Mouse (Mus musculus): ENCODE measurements around the gene Rgs9. TPM values are rescaled to one million over a fixed set of nuclear protein-coding genes. Genes with fewer than 3 reads are reported as not detected.

The Rgs9 gene
- polyA plus RNA-seq (2012; ENCODE audit: low replicate concordance), result 0.07 and 0.23 TPM in 2 replicates

DNA sequence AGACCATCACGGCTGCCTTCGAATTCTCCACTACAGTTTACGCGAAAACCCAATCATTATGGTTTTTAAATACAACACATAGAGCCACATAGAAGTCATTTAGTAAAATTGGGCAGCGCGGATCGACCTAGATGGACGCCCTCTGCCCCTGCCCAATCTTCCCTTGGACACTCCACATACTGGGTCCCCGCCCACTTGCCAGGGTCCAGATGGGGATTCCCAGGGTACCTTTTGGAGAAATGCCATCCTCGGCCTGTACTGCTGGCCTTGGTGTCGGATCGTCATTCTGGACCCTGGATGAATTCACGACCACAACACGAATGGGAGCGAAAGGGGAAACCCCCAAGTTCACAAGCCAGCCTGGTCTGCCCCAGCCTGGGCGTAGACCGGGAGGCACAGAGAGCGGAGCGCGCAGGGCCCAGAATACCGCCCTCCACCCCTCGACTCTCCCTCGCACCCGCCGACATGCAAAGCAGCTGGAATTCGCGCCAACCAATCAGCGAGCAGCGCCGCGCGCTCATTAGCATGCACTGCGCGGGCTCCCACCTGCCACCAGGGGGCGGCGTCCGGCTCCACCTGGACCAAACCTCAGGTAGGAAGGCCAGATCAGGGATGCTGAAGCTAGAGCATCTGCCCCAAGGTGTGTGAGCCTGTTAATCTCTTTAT is at the start of gene Rgs9:
Rgs9 (minus strand) TSS at position 420 of the 666 bp plus-strand sequence.

Other genes with a start within 250 kb of the Rgs9 start
- gene E030025P04Rik, start 153.8 kb downstream of the Rgs9 start, polyA plus RNA-seq (2012; ENCODE audit: low replicate concordance), result not detected in 2 replicates
- gene Gna13, start 64.7 kb upstream of the Rgs9 start, polyA plus RNA-seq (2012; ENCODE audit: low replicate concordance), result 26.4 and 84.3 TPM in 2 replicates
- gene 9930022D16Rik, start 115.8 kb upstream of the Rgs9 start, polyA plus RNA-seq (2012; ENCODE audit: low replicate concordance), result not detected in 2 replicates
- 2.4 and 6.7 TPM in 2 replicates for gene Amz2, start 127.8 kb upstream of the Rgs9 start, polyA plus RNA-seq (2012; ENCODE audit: low replicate concordance)
- gene Arsg, start 175.2 kb upstream of the Rgs9 start, polyA plus RNA-seq (2012; ENCODE audit: low replicate concordance), result 0.60 and 2.1 TPM in 2 replicates
- 90.7 and 104 TPM in 2 replicates for gene Slc16a6, start 175.5 kb upstream of the Rgs9 start, polyA plus RNA-seq (2012; ENCODE audit: low replicate concordance)